Comparison of ENCODE assay signal across 19 mouse cellular contexts in the genomic region with DNA sequence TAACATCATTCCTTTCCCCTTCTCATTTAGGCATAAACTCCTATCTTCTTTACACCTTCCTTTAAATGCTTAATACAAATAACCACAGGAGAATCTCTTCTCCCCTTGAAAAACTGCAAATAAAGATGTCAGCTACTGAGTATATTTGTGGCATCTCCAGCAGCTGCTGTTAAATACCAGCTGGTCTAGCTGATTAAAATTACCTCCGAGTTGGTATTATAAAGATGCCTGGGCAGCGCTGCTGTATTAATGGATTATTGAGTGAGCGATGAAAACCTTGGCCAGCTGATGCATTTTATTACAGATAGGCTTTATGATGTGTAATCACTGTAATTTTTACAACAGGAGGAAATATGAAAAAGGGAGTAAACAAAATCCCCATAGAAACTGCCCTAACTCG.
DNase-seq lines count a peak whose midpoint lies in the region; ATAC-seq lines count a peak whose summit lies in the region.
"Had no signal": no experiment of that assay in that cellular context is flagged by ENCODE, and none has a peak within 500 bp of the region (broad histone marks: within the 10 kb centered on the region; RNA-seq: fewer than 3 reads in every experiment).

No protein-coding gene starts in this region.

- WGBS in hindbrain, embryonic 11.5 days: 80% methylated on average over 4 of the region's 4 CpGs
- 89% methylated on average over 4 of the region's 4 CpGs for WGBS in hindbrain, embryonic 10.5 days
- 52% methylated on average over 4 of the region's 4 CpGs for WGBS in hindbrain, embryonic 13.5 days
- 50% methylated on average over 4 of the region's 4 CpGs for WGBS in midbrain, embryonic 13.5 days
- 38% methylated on average over 4 of the region's 4 CpGs for WGBS in neural tube, embryonic 14.5 days

- no peaks in the 10 kb centered on the region for H3K36me3 ChIP-seq in hindbrain, embryonic 11.5 days (ENCODE audit: control insufficient read depth, insufficient read depth, low read length)
- H3K36me3 ChIP-seq in hindbrain, embryonic 10.5 days: no peaks in the 10 kb centered on the region
- H3K36me3 ChIP-seq in hindbrain, embryonic 13.5 days: no peaks in the 10 kb centered on the region
- H3K36me3 ChIP-seq in midbrain, embryonic 13.5 days: no peaks in the 10 kb centered on the region
- H3K36me3 ChIP-seq in neural tube, embryonic 14.5 days (ENCODE audit: control insufficient read depth, insufficient read depth, low read length): no peaks in the 10 kb centered on the region
- H3K36me3 ChIP-seq: embryonic facial prominence, embryonic 15.5 days; heart, embryonic 10.5 days; hindbrain, embryonic 15.5 days had no signal

- H3K27me3 ChIP-seq in hindbrain, embryonic 11.5 days (ENCODE audit: control insufficient read depth, insufficient read depth, low read length): no peaks in the 10 kb centered on the region
- H3K27me3 ChIP-seq in hindbrain, embryonic 10.5 days (ENCODE audit: insufficient read depth, poor library complexity, severe bottlenecking): no peaks in the 10 kb centered on the region
- no peaks in the 10 kb centered on the region for H3K27me3 ChIP-seq in hindbrain, embryonic 13.5 days
- no peaks in the 10 kb centered on the region for H3K27me3 ChIP-seq in midbrain, embryonic 13.5 days
- H3K27me3 ChIP-seq in neural tube, embryonic 14.5 days (ENCODE audit: control insufficient read depth, insufficient read depth, low read length): no peaks in the 10 kb centered on the region
- H3K27me3 ChIP-seq: embryonic facial prominence, embryonic 15.5 days; hindbrain, embryonic 15.5 days had no signal

- H3K4me1 ChIP-seq in hindbrain, embryonic 11.5 days (replicated peaks; ENCODE audit: control insufficient read depth, insufficient read depth, low read length): no peaks in the 10 kb centered on the region
- H3K4me1 ChIP-seq in hindbrain, embryonic 10.5 days (replicated peaks): peaks cover 16% of the 10 kb centered on the region; the same call in 1 of the 2 replicates
- peaks cover 16% of the 10 kb centered on the region for H3K4me1 ChIP-seq in hindbrain, embryonic 13.5 days (replicated peaks)
- H3K4me1 ChIP-seq in midbrain, embryonic 13.5 days (replicated peaks): peaks cover 28% of the 10 kb centered on the region
- H3K4me1 ChIP-seq in neural tube, embryonic 14.5 days (ENCODE audit: control insufficient read depth, insufficient read depth, low read length): 0 out of 2 replicates have a peak, but pooled peaks cover 5% of the 10 kb centered on the region
- H3K4me1 ChIP-seq: embryonic facial prominence, embryonic 15.5 days; heart, embryonic 10.5 days had no signal

- H3K27ac ChIP-seq in hindbrain, embryonic 11.5 days (ENCODE audit: low read depth, low read length): 0 out of 2 replicates have a peak overlapping the region, but pooled peaks have one; percentile 21
- no peak overlapping the region for H3K27ac ChIP-seq in hindbrain, embryonic 10.5 days
- H3K27ac ChIP-seq in hindbrain, embryonic 13.5 days: peak overlapping the region; percentile 45
- no peak overlapping the region for H3K27ac ChIP-seq in midbrain, embryonic 13.5 days
- peak overlapping the region; percentile 22; the same call in 1 of the 2 replicates for H3K27ac ChIP-seq in neural tube, embryonic 14.5 days (ENCODE audit: low read depth, low read length)
- H3K27ac ChIP-seq: embryonic facial prominence, embryonic 15.5 days; heart, embryonic 10.5 days; hindbrain, embryonic 15.5 days; liver, embryonic 14.5 days had no signal

- no peak for ATAC-seq in hindbrain, embryonic 11.5 days (ENCODE audit: low FRiP score)
- peak; percentile 67; the same call in 1 of the 2 replicates for ATAC-seq in hindbrain, embryonic 13.5 days (ENCODE audit: low FRiP score)
- peak; percentile 77 for ATAC-seq in midbrain, embryonic 13.5 days
- ATAC-seq in neural tube, embryonic 14.5 days (ENCODE audit: low read depth): peak; percentile 82
- ATAC-seq in megakaryocyte, adult 5-6 weeks (ENCODE audit: poor library complexity, severe bottlenecking): no peak
- ATAC-seq: intestine, embryonic 16.5 days had no signal

- H3K4me3 ChIP-seq in hindbrain, embryonic 11.5 days (ENCODE audit: low read depth, low read length): no peak overlapping the region
- no peak overlapping the region for H3K4me3 ChIP-seq in hindbrain, embryonic 10.5 days
- H3K4me3 ChIP-seq in hindbrain, embryonic 13.5 days: no peak overlapping the region
- no peak overlapping the region for H3K4me3 ChIP-seq in midbrain, embryonic 13.5 days (replicated peaks)
- no peak overlapping the region for H3K4me3 ChIP-seq in neural tube, embryonic 14.5 days (ENCODE audit: low read depth, low read length)
- H3K4me3 ChIP-seq: embryonic facial prominence, embryonic 15.5 days; heart, embryonic 10.5 days; hindbrain, embryonic 15.5 days; myocyte had no signal

- no peak overlapping the region for H3K4me2 ChIP-seq in hindbrain, embryonic 11.5 days (replicated peaks; ENCODE audit: low read depth, low read length)
- H3K4me2 ChIP-seq in hindbrain, embryonic 13.5 days: no peak overlapping the region
- no peak overlapping the region for H3K4me2 ChIP-seq in midbrain, embryonic 13.5 days (replicated peaks)
- no peak overlapping the region for H3K4me2 ChIP-seq in neural tube, embryonic 14.5 days (ENCODE audit: low read depth, low read length)
- H3K4me2 ChIP-seq: embryonic facial prominence, embryonic 15.5 days; hindbrain, embryonic 15.5 days; lung, embryonic 14.5 days had no signal

- H3K9ac ChIP-seq in hindbrain, embryonic 11.5 days (ENCODE audit: low read depth, low read length): no peak overlapping the region
- no peak overlapping the region for H3K9ac ChIP-seq in hindbrain, embryonic 13.5 days
- no peak overlapping the region for H3K9ac ChIP-seq in midbrain, embryonic 13.5 days (replicated peaks)
- H3K9ac ChIP-seq in neural tube, embryonic 14.5 days (replicated peaks; ENCODE audit: low read depth, low read length): no peak overlapping the region
- H3K9ac ChIP-seq: embryonic facial prominence, embryonic 15.5 days; hindbrain, embryonic 15.5 days; liver, embryonic 14.5 days; lung, embryonic 14.5 days had no signal

- DNase-seq in hindbrain, embryonic 11.5 days (ENCODE audit: low spot score): no peak
- DNase-seq in hindbrain, embryonic 10.5 days (ENCODE audit: low spot score): no peak
- no peak for DNase-seq in thymus, postnatal 4 days
- DNase-seq: adrenal gland, postnatal 25 days; cerebellum, adult 9-10 months; kidney, adult 9 months; kidney, postnatal 36 days; lung, embryonic 14.5 days; thymus, postnatal 14 days had no signal

- H3K9me3 ChIP-seq in hindbrain, embryonic 11.5 days (ENCODE audit: control insufficient read depth, low read length): no peaks in the 10 kb centered on the region
- no peaks in the 10 kb centered on the region for H3K9me3 ChIP-seq in hindbrain, embryonic 10.5 days
- H3K9me3 ChIP-seq in hindbrain, embryonic 13.5 days: no peaks in the 10 kb centered on the region
- no peaks in the 10 kb centered on the region for H3K9me3 ChIP-seq in midbrain, embryonic 13.5 days
- H3K9me3 ChIP-seq in neural tube, embryonic 14.5 days (ENCODE audit: control insufficient read depth, low read length): no peaks in the 10 kb centered on the region
- H3K9me3 ChIP-seq: embryonic facial prominence, embryonic 15.5 days; heart, embryonic 10.5 days; hindbrain, embryonic 15.5 days had no signal

Comparison
In these comparisons a context has a peak if more than half of its experiments do, and no peak if none do; other contexts are left out.
1. ATAC-seq: peak in hindbrain, embryonic 13.5 days (single experiment), midbrain, embryonic 13.5 days (single experiment) and neural tube, embryonic 14.5 days (single experiment); none in hindbrain, embryonic 11.5 days (single experiment) and megakaryocyte, adult 5-6 weeks (single experiment).
2. H3K27ac ChIP-seq: peak in hindbrain, embryonic 11.5 days (single experiment), hindbrain, embryonic 13.5 days (single experiment) and neural tube, embryonic 14.5 days (single experiment); none in hindbrain, embryonic 10.5 days (single experiment) and midbrain, embryonic 13.5 days (single experiment).